Mouse (Mus musculus): ENCODE measurements around the gene Fhod1. TPM values are rescaled to one million over a fixed set of nuclear protein-coding genes. Genes with fewer than 3 reads are reported as not detected.

Fhod1 gene
- polyA plus RNA-seq, 1 experiment from 2014 or later: 2.2 TPM

- Histone ChIP-seq H3K4me2 (ENCODE audit: low read depth, low read length, severe bottlenecking) (no peak overlapping the region), H3K9me3 (ENCODE audit: control insufficient read depth, low read length) (no peaks in the 10 kb centered on the region), H3K9ac (ENCODE audit: low read length) (no peak overlapping the region), H3K27ac (ENCODE audit: low read depth, low read length) (no peak overlapping the region), H3K36me3 (ENCODE audit: control insufficient read depth, insufficient read depth, low read length) (peaks cover 5% of the 10 kb centered on the region), H3K4me3 (ENCODE audit: low read depth, low read length) (no peak overlapping the region), H3K27me3 (ENCODE audit: control insufficient read depth, insufficient read depth, low read length) (no peaks in the 10 kb centered on the region), H3K4me1 (replicated peaks; ENCODE audit: control insufficient read depth, insufficient read depth, low read length) (peaks cover 5% of the 10 kb centered on the region)
- 94% methylated on average over 13 of the region's 13 CpGs for WGBS
- DNase-seq (ENCODE audit: low spot score): no peak
- no peak for ATAC-seq (replicated peaks; ENCODE audit: low FRiP score)
These were observed 40.1 kb downstream of the Fhod1 start for GRCm38 (mm10) chr8:105307670-105308069.

DNA sequence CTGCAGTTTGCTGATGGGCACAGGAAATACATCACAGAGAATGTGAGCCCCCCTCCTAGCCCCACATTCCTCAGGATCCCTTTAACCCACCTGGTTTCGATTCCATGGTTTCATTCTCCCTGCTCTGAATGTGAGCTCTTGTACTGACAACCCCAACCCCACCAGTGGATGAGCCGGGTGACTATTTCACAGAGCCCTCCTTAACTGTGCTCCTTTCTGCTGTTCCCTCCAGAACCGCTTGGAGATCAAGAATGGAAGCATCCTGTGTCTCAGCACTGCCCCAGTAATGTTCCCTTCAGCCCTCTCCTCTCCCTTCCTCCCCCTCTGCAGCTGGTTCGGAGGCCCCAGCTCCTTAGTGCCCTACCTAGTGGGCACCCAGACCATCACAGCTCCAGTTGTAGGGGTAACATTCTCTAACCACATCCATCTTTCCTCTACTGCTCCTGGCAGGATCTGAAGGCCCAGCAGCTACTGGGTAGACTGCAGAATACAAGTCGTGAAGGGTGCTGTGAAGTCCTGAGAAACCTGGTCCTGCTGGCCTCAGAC lies 41.5 kb downstream of the Fhod1 start:
- Histone ChIP-seq H3K4me2 (ENCODE audit: low read depth, low read length, severe bottlenecking) (peak overlapping the region; percentile 33; the same call in 1 of the 2 replicates), H3K9me3 (ENCODE audit: control insufficient read depth, low read length) (no peaks in the 10 kb centered on the region), H3K4me1 (replicated peaks; ENCODE audit: control insufficient read depth, insufficient read depth, low read length) (peaks cover 5% of the 10 kb centered on the region), H3K36me3 (ENCODE audit: control insufficient read depth, insufficient read depth, low read length) (peaks cover 12% of the 10 kb centered on the region), H3K9ac (ENCODE audit: low read length) (no peak overlapping the region), H3K27me3 (ENCODE audit: control insufficient read depth, insufficient read depth, low read length) (no peaks in the 10 kb centered on the region), H3K4me3 (ENCODE audit: low read depth, low read length) (no peak overlapping the region), H3K27ac (ENCODE audit: low read depth, low read length) (no peak overlapping the region)
- ATAC-seq (replicated peaks; ENCODE audit: low FRiP score) (peak; percentile 16; the same call in 1 of the 2 replicates), DNase-seq (ENCODE audit: low spot score) (no peak)
- 60% methylated on average over 5 of the region's 5 CpGs for WGBS

DNA sequence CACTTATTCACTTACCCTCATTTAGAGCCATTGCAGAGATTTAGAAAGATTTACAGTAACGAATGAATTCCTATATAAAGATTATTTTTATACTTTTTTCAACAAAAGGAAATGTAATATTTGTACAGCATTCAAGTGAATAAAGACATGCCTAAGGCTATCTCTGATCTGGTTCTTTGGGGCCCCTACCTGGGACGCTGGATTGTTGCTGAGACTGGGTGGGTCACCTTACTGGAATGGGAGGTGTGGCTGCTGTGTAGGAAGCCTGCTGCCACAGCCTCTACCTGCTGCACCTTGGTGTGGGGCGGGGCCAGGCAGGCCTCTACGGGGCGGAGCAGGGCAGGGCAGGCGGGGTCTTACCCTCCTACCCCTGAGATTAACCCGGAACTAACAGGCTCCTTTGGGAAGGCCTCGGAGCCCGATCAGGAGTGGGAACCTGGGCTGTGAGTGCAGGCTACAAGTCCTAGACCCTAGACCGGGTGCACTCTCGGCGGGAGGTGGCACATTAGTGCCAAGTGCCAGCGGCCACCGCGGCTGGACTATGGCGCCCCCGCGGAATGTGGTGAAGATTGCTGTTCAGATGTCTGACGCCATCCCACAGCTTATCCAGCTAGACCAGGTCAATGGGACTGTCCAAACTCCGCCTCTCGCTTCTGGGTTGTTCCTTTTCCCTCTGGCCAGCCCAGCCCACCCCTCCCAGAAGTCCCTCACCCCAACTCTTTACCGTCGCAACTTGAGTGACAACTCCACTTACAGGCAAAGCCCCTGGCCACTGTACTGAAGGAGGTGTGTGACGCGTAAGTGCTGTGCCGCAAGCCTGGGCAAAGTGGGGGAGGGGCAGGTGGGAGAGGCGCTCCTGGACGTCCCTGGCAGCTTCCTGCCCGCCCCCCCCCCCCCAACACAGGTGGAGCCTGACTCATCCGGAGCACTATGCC lies 42.3 kb downstream of the Fhod1 start, which contains the start of gene Elmo3:
Gene Elmo3 (plus strand): TSS at position 391 of the 935 bp plus-strand sequence.
- H3K27ac ChIP-seq (ENCODE audit: low read depth, low read length): no peak within 1 kb of the TSS
- peak within 1 kb of the TSS; percentile 39; the same call in 1 of the 2 replicates for H3K9ac ChIP-seq (ENCODE audit: low read length)
- ATAC-seq (replicated peaks; ENCODE audit: low FRiP score) (peak; percentile 60), DNase-seq (ENCODE audit: low spot score) (peak; percentile 69)
- no peaks in the 10 kb centered on the region for H3K27me3 ChIP-seq (ENCODE audit: control insufficient read depth, insufficient read depth, low read length)
- H3K36me3 ChIP-seq (ENCODE audit: control insufficient read depth, insufficient read depth, low read length): peaks cover 17% of the 10 kb centered on the region
- peak within 1 kb of the TSS; percentile 33 for H3K4me2 ChIP-seq (ENCODE audit: low read depth, low read length, severe bottlenecking)
- no peaks in the 10 kb centered on the region for H3K9me3 ChIP-seq (ENCODE audit: control insufficient read depth, low read length)
- H3K4me3 ChIP-seq (ENCODE audit: low read depth, low read length): no peak within 1 kb of the TSS
- H3K4me1 ChIP-seq (replicated peaks; ENCODE audit: control insufficient read depth, insufficient read depth, low read length): peaks cover 5% of the 10 kb centered on the region
- 7% methylated on average over 28 of the region's 30 CpGs for WGBS

GRCm38 (mm10) chr8:105304325-105305210 lies 43.2 kb downstream of the Fhod1 start:
- ATAC-seq (replicated peaks; ENCODE audit: low FRiP score): no peak
- Histone ChIP-seq H3K4me2 (ENCODE audit: low read depth, low read length, severe bottlenecking) (no peak overlapping the region), H3K27me3 (ENCODE audit: control insufficient read depth, insufficient read depth, low read length) (no peaks in the 10 kb centered on the region), H3K9ac (ENCODE audit: low read length) (no peak overlapping the region), H3K4me1 (replicated peaks; ENCODE audit: control insufficient read depth, insufficient read depth, low read length) (peaks cover 5% of the 10 kb centered on the region), H3K4me3 (ENCODE audit: low read depth, low read length) (no peak overlapping the region), H3K27ac (ENCODE audit: low read depth, low read length) (no peak overlapping the region), H3K36me3 (ENCODE audit: control insufficient read depth, insufficient read depth, low read length) (peaks cover 21% of the 10 kb centered on the region), H3K9me3 (ENCODE audit: control insufficient read depth, low read length) (no peaks in the 10 kb centered on the region)
- WGBS: 83% methylated on average over 9 of the region's 9 CpGs
- DNase-seq (ENCODE audit: low spot score): peak; percentile 52

DNA sequence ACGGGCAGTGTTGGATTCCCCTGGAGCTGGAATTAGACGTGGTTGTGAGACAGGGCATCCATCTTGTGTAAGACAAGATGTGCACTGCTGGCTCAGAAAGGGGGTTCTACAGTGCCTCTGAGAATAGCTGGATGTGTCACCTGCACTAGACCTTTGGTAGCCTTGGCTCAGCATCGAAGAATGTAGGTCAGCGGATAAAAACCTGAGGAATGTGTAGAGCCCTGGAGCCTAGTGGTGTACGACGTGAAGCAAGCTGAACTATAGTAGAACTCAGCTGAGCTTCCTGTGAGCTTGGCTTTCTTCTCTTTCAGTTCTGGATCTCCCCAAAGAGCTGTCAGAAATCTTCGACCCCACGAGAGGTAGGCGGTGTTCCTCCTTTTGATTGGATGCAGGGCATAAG lies 43.9 kb downstream of the Fhod1 start:
- H3K4me3 ChIP-seq (ENCODE audit: low read depth, low read length): no peak overlapping the region
- 85% methylated on average over 9 of the region's 9 CpGs for WGBS
- no peaks in the 10 kb centered on the region for H3K27me3 ChIP-seq (ENCODE audit: control insufficient read depth, insufficient read depth, low read length)
- ATAC-seq (replicated peaks; ENCODE audit: low FRiP score): no peak
- peaks cover 21% of the 10 kb centered on the region for H3K36me3 ChIP-seq (ENCODE audit: control insufficient read depth, insufficient read depth, low read length)
- no peak for DNase-seq (ENCODE audit: low spot score)
- H3K4me1 ChIP-seq (replicated peaks; ENCODE audit: control insufficient read depth, insufficient read depth, low read length): peaks cover 8% of the 10 kb centered on the region
- H3K9me3 ChIP-seq (ENCODE audit: control insufficient read depth, low read length): no peaks in the 10 kb centered on the region
- no peak overlapping the region for H3K9ac ChIP-seq (ENCODE audit: low read length)
- no peak overlapping the region for H3K4me2 ChIP-seq (ENCODE audit: low read depth, low read length, severe bottlenecking)
- no peak overlapping the region for H3K27ac ChIP-seq (ENCODE audit: low read depth, low read length)

- no peaks in the 10 kb centered on the region for H3K27me3 ChIP-seq (ENCODE audit: control insufficient read depth, insufficient read depth, low read length)
- no peak overlapping the region for H3K9ac ChIP-seq (ENCODE audit: low read length)
- peaks cover 13% of the 10 kb centered on the region for H3K4me1 ChIP-seq (replicated peaks; ENCODE audit: control insufficient read depth, insufficient read depth, low read length)
- H3K4me2 ChIP-seq (ENCODE audit: low read depth, low read length, severe bottlenecking): no peak overlapping the region
- WGBS: 88% methylated on average over 8 of the region's 8 CpGs
- DNase-seq (ENCODE audit: low spot score) (no peak), ATAC-seq (replicated peaks; ENCODE audit: low FRiP score) (no peak)
- H3K4me3 ChIP-seq (ENCODE audit: low read depth, low read length): no peak overlapping the region
- peaks cover 21% of the 10 kb centered on the region for H3K36me3 ChIP-seq (ENCODE audit: control insufficient read depth, insufficient read depth, low read length)
- H3K27ac ChIP-seq (ENCODE audit: low read depth, low read length): no peak overlapping the region
- no peaks in the 10 kb centered on the region for H3K9me3 ChIP-seq (ENCODE audit: control insufficient read depth, low read length)
These were observed 44.4 kb downstream of the Fhod1 start for GRCm38 (mm10) chr8:105303396-105303795.

DNA sequence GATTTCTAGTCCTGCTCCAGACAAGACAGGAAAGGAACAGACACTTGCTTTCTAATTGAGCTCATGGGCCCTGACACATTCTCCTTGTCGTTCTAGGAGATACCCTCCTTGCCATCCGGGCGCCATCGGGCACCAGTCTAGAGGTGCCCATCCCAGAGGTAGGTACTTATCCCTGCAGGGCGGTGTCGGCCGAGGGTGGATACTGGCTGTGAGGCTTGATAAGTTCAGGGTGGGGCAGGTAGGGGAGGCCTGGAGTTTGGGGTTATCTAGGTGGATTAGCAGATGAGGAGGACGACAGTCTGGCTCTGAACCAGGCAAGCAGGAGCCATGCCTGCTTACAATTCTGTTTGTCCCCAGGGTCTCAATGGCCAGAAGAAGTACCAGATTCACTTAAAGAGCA lies 47.8 kb downstream of the Fhod1 start:
- peaks cover 15% of the 10 kb centered on the region for H3K36me3 ChIP-seq (ENCODE audit: control insufficient read depth, insufficient read depth, low read length)
- H3K4me2 ChIP-seq (ENCODE audit: low read depth, low read length, severe bottlenecking): no peak overlapping the region
- H3K9ac ChIP-seq (ENCODE audit: low read length): no peak overlapping the region
- no peak overlapping the region for H3K4me3 ChIP-seq (ENCODE audit: low read depth, low read length)
- WGBS: 97% methylated on average over 8 of the region's 8 CpGs
- no peak for DNase-seq (ENCODE audit: low spot score)
- peaks cover 10% of the 10 kb centered on the region for H3K4me1 ChIP-seq (replicated peaks; ENCODE audit: control insufficient read depth, insufficient read depth, low read length)
- H3K9me3 ChIP-seq (ENCODE audit: control insufficient read depth, low read length): no peaks in the 10 kb centered on the region
- no peak for ATAC-seq (replicated peaks; ENCODE audit: low FRiP score)
- no peaks in the 10 kb centered on the region for H3K27me3 ChIP-seq (ENCODE audit: control insufficient read depth, insufficient read depth, low read length)
- no peak overlapping the region for H3K27ac ChIP-seq (ENCODE audit: low read depth, low read length)
